Mouse (Mus musculus) cerebellum, adult 11 months (tissue): ENCODE results near the gene Uvrag.

Experiments used
- DNase-seq: peaks from one replicate; pipeline ENCODE4 v3.0.0; 2022

Gene Uvrag

DNA sequence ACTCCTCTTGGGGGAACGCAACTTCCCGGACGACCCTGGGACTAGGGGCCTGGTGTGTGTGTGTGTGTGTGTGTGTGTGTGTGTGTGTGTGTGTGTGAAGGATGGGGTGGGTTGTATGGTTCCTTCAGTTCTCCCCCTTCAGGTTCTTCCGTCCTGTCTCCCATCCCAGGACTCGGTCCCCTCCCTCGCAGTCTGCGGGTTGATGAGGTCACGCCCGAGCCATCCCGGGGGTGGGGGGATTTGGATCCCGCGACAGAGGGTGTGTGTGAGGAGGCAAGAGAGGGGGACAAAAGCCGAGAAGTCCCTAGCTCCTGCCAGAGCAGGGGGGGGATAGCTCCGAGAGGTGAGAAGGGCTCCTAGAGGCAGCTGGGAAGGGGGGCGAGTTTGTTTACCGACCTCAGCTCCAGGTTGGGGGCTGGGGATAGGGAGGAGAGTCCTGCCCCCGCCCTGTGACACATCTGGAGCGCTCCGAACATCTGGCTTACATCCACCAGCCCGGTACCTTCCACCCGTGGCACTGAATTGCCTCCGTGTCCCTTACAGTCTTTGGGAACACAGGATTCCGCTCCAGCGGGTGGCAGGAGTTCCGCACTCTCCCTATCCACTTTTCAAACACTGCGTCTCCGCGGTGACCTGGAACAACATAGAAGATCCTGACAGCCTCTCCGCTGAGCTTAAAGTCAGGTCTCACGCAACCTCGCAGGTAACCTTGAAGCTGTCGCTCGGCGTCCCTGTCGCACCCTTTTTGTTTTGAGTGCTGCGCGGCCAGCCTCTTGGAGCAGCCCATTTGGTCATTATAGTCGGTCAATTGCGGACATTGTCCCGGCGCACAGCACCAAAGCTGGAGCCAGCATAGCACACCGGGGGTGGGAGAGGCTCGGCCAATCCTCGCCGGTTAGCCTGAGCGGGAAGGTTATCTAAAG lies 305.2 kb downstream of the Uvrag start:
- DNase-seq: no peak
